Mouse (Mus musculus): ENCODE measurements at regions not wholly inside any gene's neighbourhood (a gene's known extent, or its start where the extent isn't known, plus 50 kb on each side); places are given as distances from the start of the nearest gene placed in this dataset.

DNA sequence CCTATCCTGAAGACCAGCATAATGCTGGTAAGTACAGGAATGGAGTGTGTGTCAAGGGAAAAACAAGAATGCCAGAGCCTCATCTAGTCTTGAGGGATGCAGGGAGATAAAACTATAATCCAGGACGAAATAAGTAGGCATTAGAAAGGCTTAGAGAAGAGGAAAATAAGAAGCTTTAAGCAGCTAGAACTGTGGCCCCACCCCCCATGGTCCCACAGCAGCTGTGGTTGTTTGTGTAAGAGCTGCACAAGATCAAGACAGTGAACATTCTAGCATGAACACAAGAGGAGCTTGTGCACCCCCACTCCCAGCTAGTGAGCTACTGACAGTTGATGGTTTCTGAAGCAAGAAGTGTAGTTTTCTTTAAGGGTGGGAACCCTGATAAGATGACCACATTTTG is 315.9 kb downstream of the Tmem135 start:
- Histone ChIP-seq H3K9me3 (replicated peaks; ENCODE audit: control insufficient read depth, low read length) (no peaks in the 10 kb centered on the region), H3K36me3 (ENCODE audit: control insufficient read depth, insufficient read depth, low read length) (no peaks in the 10 kb centered on the region), H3K4me3 (ENCODE audit: low read depth, low read length) (no peak overlapping the region), H3K27me3 (replicated peaks; ENCODE audit: control insufficient read depth, insufficient read depth, low read length) (no peaks in the 10 kb centered on the region), H3K4me1 (ENCODE audit: control insufficient read depth, insufficient read depth, low read length) (no peaks in the 10 kb centered on the region), H3K27ac (ENCODE audit: low read depth, low read length) (no peak overlapping the region), H3K4me2 (ENCODE audit: low read length) (no peak overlapping the region), H3K9ac (ENCODE audit: low read length) (no peak overlapping the region)
- DNase-seq (ENCODE audit: low spot score): no peak
- WGBS: 33% methylated on average over 1 of the region's 1 CpGs
- ATAC-seq: no peak

DNA sequence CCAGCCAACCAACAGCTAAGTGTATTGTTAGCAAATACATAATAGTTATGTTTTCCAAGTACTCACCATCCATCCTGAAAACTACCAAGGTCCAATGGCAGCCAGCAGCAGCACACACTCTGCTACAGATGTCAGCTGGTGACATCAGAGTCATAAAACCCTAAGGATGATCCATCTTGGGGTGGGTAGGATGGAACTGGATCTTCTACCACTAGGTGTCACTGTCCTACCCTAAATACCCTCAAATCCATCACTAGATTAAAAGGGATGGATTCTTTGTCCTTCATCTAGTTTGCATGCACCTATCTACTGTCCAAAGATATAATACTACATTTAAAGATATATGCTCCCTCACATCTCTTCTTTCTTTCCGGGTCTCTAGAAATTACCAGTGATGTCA is 317.7 kb downstream of the Tmem135 start:
- 85% methylated on average over 1 of the region's 1 CpGs for WGBS
- Histone ChIP-seq H3K9me3 (replicated peaks; ENCODE audit: control insufficient read depth, low read length) (no peaks in the 10 kb centered on the region), H3K27ac (ENCODE audit: low read depth, low read length) (no peak overlapping the region), H3K4me1 (ENCODE audit: control insufficient read depth, insufficient read depth, low read length) (no peaks in the 10 kb centered on the region), H3K36me3 (ENCODE audit: control insufficient read depth, insufficient read depth, low read length) (no peaks in the 10 kb centered on the region), H3K4me2 (ENCODE audit: low read length) (no peak overlapping the region), H3K27me3 (replicated peaks; ENCODE audit: control insufficient read depth, insufficient read depth, low read length) (no peaks in the 10 kb centered on the region), H3K9ac (ENCODE audit: low read length) (no peak overlapping the region), H3K4me3 (ENCODE audit: low read depth, low read length) (no peak overlapping the region)
- DNase-seq (ENCODE audit: low spot score): peak; percentile 63
- ATAC-seq: peak; percentile 72

DNA sequence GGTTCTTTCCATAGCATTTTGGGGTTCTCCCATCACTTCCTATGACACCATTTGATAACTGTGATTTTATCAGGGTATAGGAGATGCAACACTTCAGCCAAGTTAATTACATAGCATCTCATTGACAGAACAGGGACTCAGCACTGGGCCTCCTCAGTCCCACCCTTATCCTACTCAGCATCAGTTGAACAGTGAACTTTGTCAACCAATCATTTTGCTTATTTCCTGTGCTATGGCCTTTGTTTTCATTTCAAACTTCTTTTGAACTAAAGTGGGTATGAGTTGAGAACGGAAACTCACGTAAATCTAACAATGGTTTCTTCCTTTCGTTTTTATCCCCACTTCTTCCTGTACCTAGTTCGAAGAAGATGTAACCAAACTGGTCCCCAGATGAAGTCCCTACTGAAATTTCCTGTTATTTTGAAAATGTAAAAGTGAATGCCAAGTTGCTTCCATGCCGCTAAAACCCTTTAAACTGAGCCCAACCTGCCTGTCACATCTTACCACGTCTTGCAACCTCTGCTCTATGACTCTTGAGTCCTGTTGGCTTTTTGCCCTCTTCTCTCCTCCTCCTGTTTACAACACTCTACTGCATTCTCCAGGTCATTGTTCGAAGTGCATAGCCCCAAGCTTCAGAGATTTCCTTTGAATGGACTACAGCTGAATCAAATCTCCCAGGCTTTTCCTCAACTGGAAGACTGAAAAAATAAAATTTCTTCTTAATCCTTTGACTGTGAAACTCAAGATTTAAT is 329.9 kb downstream of the Tmem135 start:
- H3K27me3 ChIP-seq (replicated peaks; ENCODE audit: control insufficient read depth, insufficient read depth, low read length): no peaks in the 10 kb centered on the region
- H3K4me1 ChIP-seq (ENCODE audit: control insufficient read depth, insufficient read depth, low read length): no peaks in the 10 kb centered on the region
- H3K36me3 ChIP-seq (ENCODE audit: control insufficient read depth, insufficient read depth, low read length): no peaks in the 10 kb centered on the region
- no peak overlapping the region for H3K4me2 ChIP-seq (ENCODE audit: low read length)
- no peak overlapping the region for H3K9ac ChIP-seq (ENCODE audit: low read length)
- no peak overlapping the region for H3K4me3 ChIP-seq (ENCODE audit: low read depth, low read length)
- H3K9me3 ChIP-seq (replicated peaks; ENCODE audit: control insufficient read depth, low read length): no peaks in the 10 kb centered on the region
- DNase-seq (ENCODE audit: low spot score) (no peak), ATAC-seq (no peak)
- WGBS: 82% methylated on average over 7 of the region's 7 CpGs
- H3K27ac ChIP-seq (ENCODE audit: low read depth, low read length): no peak overlapping the region

DNA sequence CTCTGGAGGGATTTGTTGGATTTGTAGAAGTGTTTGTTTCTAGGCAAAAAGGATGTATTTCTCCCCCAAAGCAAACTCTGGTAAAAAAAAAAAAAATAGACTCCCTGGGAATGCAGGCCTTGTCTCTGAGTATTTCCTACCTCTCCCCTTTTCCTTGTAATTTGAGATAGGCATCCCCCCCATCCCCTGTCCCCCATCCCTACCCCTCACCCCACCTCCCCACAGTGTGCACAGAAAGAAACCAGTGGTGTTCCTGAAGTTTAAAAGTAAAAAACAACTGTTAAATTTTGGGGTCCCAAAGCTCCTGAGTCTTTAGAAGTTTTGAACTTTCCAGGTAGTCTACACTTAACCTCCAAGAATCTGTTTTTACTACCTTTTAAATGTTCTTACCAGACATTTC is 334.0 kb downstream of the Tmem135 start:
- no peaks in the 10 kb centered on the region for H3K4me1 ChIP-seq (ENCODE audit: control insufficient read depth, insufficient read depth, low read length)
- no peak overlapping the region for H3K4me3 ChIP-seq (ENCODE audit: low read depth, low read length)
- no peaks in the 10 kb centered on the region for H3K9me3 ChIP-seq (replicated peaks; ENCODE audit: control insufficient read depth, low read length)
- ATAC-seq (no peak), DNase-seq (ENCODE audit: low spot score) (no peak)
- no peak overlapping the region for H3K27ac ChIP-seq (ENCODE audit: low read depth, low read length)
- no peak overlapping the region for H3K4me2 ChIP-seq (ENCODE audit: low read length)
- no peaks in the 10 kb centered on the region for H3K27me3 ChIP-seq (replicated peaks; ENCODE audit: control insufficient read depth, insufficient read depth, low read length)
- no peak overlapping the region for H3K9ac ChIP-seq (ENCODE audit: low read length)
- H3K36me3 ChIP-seq (ENCODE audit: control insufficient read depth, insufficient read depth, low read length): no peaks in the 10 kb centered on the region

DNA sequence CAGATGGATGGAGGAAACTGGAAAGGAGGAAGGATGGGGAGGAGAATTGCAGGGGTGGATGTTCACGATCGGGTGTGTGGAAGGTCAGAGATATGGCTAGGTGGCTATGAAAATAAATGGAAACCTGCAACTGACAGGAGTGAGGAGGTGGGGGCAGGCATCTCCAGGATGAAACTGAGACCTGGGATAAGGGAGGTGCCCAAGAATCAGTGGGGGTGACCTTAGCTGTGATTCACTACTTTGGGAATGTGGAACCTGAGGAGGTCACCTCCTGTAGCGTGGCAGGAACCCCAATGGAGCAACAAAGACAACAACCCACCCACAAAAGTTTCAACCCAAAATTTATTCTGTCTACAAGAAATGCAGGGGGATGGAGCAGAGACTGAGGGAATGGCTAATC is 339.6 kb downstream of the Tmem135 start:
- Histone ChIP-seq H3K9me3 (replicated peaks; ENCODE audit: control insufficient read depth, low read length) (no peaks in the 10 kb centered on the region), H3K4me1 (ENCODE audit: control insufficient read depth, insufficient read depth, low read length) (no peaks in the 10 kb centered on the region), H3K4me3 (ENCODE audit: low read depth, low read length) (no peak overlapping the region), H3K36me3 (ENCODE audit: control insufficient read depth, insufficient read depth, low read length) (no peaks in the 10 kb centered on the region), H3K27ac (ENCODE audit: low read depth, low read length) (no peak overlapping the region), H3K9ac (ENCODE audit: low read length) (no peak overlapping the region), H3K4me2 (ENCODE audit: low read length) (no peak overlapping the region), H3K27me3 (replicated peaks; ENCODE audit: control insufficient read depth, insufficient read depth, low read length) (no peaks in the 10 kb centered on the region)
- DNase-seq (ENCODE audit: low spot score) (no peak), ATAC-seq (no peak)
- 96% methylated on average over 3 of the region's 3 CpGs for WGBS

DNA sequence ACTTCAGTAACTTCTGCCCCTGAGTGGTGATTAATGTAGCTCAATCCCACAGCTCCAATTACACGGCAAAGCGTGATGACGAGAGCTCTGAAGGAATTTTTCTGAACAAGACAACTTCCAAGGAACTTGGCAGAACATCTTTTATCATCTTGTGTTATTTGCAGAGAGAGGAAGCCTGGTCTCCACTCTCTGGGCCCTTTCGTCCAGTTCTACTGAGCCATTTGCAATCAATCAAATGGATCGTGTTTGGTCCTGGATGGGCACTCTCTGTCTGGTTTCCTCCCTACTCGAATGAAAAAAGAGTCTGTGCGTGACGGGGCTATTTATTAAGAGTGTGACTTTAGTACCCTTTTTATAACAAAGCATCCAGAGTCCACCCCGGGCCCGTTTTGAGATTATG is 340.4 kb downstream of the Tmem135 start:
- H3K27me3 ChIP-seq (replicated peaks; ENCODE audit: control insufficient read depth, insufficient read depth, low read length): no peaks in the 10 kb centered on the region
- no peak overlapping the region for H3K4me2 ChIP-seq (ENCODE audit: low read length)
- no peaks in the 10 kb centered on the region for H3K4me1 ChIP-seq (ENCODE audit: control insufficient read depth, insufficient read depth, low read length)
- H3K9ac ChIP-seq (ENCODE audit: low read length): no peak overlapping the region
- no peaks in the 10 kb centered on the region for H3K36me3 ChIP-seq (ENCODE audit: control insufficient read depth, insufficient read depth, low read length)
- DNase-seq (ENCODE audit: low spot score) (no peak), ATAC-seq (no peak)
- H3K4me3 ChIP-seq (ENCODE audit: low read depth, low read length): no peak overlapping the region
- no peak overlapping the region for H3K27ac ChIP-seq (ENCODE audit: low read depth, low read length)
- no peaks in the 10 kb centered on the region for H3K9me3 ChIP-seq (replicated peaks; ENCODE audit: control insufficient read depth, low read length)
- 94% methylated on average over 10 of the region's 10 CpGs for WGBS

DNA sequence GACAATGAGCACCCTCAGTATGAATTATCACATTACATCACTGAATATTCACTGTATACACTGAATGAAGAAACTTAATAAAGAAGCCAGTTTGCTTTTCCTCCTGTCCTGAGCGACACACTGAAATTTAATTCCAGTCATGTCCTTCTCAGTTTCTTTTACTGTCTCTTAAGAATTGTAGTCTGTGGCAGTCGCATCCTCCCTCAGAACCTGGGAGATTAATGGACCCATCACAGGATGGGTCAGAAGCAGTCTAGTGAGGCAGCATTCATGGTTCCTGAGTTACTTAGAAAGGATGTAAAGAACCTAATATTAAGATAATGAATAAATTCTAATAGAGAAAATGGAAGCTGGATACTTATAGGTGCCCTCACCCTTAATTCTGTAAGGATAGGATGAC is 349.5 kb downstream of the Tmem135 start:
- H3K4me3 ChIP-seq (ENCODE audit: low read depth, low read length): no peak overlapping the region
- H3K27me3 ChIP-seq (replicated peaks; ENCODE audit: control insufficient read depth, insufficient read depth, low read length): no peaks in the 10 kb centered on the region
- 78% methylated on average over 2 of the region's 2 CpGs for WGBS
- no peaks in the 10 kb centered on the region for H3K9me3 ChIP-seq (replicated peaks; ENCODE audit: control insufficient read depth, low read length)
- no peak for DNase-seq (ENCODE audit: low spot score)
- no peak overlapping the region for H3K27ac ChIP-seq (ENCODE audit: low read depth, low read length)
- no peak for ATAC-seq
- H3K4me2 ChIP-seq (ENCODE audit: low read length): no peak overlapping the region
- H3K36me3 ChIP-seq (ENCODE audit: control insufficient read depth, insufficient read depth, low read length): no peaks in the 10 kb centered on the region
- no peak overlapping the region for H3K9ac ChIP-seq (ENCODE audit: low read length)
- no peaks in the 10 kb centered on the region for H3K4me1 ChIP-seq (ENCODE audit: control insufficient read depth, insufficient read depth, low read length)

- Histone ChIP-seq H3K27me3 (replicated peaks; ENCODE audit: control insufficient read depth, insufficient read depth, low read length) (no peaks in the 10 kb centered on the region), H3K4me2 (ENCODE audit: low read length) (no peak overlapping the region), H3K9ac (ENCODE audit: low read length) (no peak overlapping the region), H3K4me1 (ENCODE audit: control insufficient read depth, insufficient read depth, low read length) (0 out of 2 replicates have a peak, but pooled peaks cover 2% of the 10 kb centered on the region), H3K27ac (ENCODE audit: low read depth, low read length) (no peak overlapping the region), H3K4me3 (ENCODE audit: low read depth, low read length) (no peak overlapping the region), H3K9me3 (replicated peaks; ENCODE audit: control insufficient read depth, low read length) (no peaks in the 10 kb centered on the region), H3K36me3 (ENCODE audit: control insufficient read depth, insufficient read depth, low read length) (no peaks in the 10 kb centered on the region)
- 66% methylated on average over 5 of the region's 5 CpGs for WGBS
- DNase-seq (ENCODE audit: low spot score) (no peak), ATAC-seq (no peak)
Measured at GRCm38 (mm10) chr7:89051240-89051639, 352.8 kb downstream of the Tmem135 start.

DNA sequence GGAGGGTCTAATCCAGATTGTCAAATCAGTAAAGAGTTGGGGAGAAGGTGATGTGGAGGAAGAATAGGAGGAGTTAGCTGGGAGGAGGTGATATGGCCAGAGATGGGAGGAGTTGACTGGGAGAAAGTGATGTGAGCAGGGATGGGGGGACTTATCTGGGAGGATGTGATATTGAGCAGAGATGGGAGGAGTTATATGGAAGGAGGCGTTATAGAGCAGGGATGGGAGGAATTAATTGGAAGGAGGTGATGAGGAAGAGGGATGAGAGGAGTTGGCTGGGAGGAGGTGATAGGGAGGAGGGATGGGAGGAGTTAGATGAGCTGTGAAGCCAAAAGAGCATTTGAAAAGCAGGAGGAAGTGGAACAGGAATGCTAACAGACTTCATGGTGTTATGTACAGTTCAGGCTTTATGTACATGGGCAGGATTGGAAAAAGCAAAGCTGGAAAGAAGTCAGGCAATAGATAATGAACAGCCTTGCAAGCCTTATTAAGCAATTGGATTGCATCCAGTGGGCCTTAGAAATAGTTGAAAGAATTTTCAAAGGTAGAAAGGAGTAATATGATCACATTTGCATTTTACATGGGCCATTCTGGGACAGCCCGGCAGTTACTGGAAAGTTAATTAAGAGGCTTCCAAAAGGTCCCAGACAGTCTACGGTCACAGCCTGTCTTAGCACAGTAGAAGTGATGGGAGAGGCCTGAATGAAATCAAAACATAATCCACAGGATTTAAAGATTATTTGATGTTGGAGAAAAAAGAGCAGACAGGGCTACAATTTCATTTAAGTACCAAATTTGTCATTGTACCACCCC is 357.4 kb downstream of the Tmem135 start:
- no peaks in the 10 kb centered on the region for H3K9me3 ChIP-seq (replicated peaks; ENCODE audit: control insufficient read depth, low read length)
- H3K27me3 ChIP-seq (replicated peaks; ENCODE audit: control insufficient read depth, insufficient read depth, low read length): no peaks in the 10 kb centered on the region
- no peaks in the 10 kb centered on the region for H3K36me3 ChIP-seq (ENCODE audit: control insufficient read depth, insufficient read depth, low read length)
- 0 out of 2 replicates have a peak, but pooled peaks cover 2% of the 10 kb centered on the region for H3K4me1 ChIP-seq (ENCODE audit: control insufficient read depth, insufficient read depth, low read length)
- no peak overlapping the region for H3K9ac ChIP-seq (ENCODE audit: low read length)
- no peak overlapping the region for H3K4me3 ChIP-seq (ENCODE audit: low read depth, low read length)
- 14% methylated on average over 3 of the region's 3 CpGs for WGBS
- peak; percentile 92 for ATAC-seq
- no peak overlapping the region for H3K4me2 ChIP-seq (ENCODE audit: low read length)
- no peak overlapping the region; the same call in 1 of the 2 replicates for H3K27ac ChIP-seq (ENCODE audit: low read depth, low read length)
- peak; percentile 84 for DNase-seq (ENCODE audit: low spot score)
